Comparison of ENCODE assay signal across 20 mouse cellular contexts in the genomic region with DNA sequence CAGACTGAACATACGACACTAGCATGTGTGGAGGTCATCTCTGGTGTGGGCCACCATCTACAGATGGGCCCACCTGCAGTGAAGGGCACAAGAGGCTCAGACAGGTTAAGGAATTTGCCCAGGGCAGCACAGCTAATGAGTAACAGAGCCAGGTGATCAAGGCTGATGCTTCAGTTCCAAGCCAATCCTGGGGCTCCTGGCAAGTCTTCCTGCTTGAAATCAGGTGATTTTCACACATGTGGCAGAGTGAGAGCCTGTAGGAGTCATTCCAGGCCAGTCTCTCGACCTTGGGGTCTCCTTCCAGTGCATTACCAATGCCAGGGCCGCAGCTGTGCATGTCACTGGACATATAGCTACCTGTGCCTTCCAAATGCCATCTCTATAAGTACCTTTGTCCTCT.
DNase-seq lines count a peak whose midpoint lies in the region; ATAC-seq and TF ChIP-seq lines count a peak whose summit lies in the region.
"Had no signal": no experiment of that assay in that cellular context is flagged by ENCODE, and none has a peak within 500 bp of the region (broad histone marks: within the 10 kb centered on the region; RNA-seq: fewer than 3 reads in every experiment).

No protein-coding gene starts in this region.

- H3K9me3 ChIP-seq in hindbrain, postnatal 0 days (ENCODE audit: low read length) = no peaks in the 10 kb centered on the region
- no peaks in the 10 kb centered on the region for H3K9me3 ChIP-seq in hindbrain, embryonic 13.5 days
- no peaks in the 10 kb centered on the region for H3K9me3 ChIP-seq in forebrain, embryonic 12.5 days
- H3K9me3 ChIP-seq: forebrain, embryonic 10.5 days; heart, embryonic 13.5 days; limb, embryonic 15.5 days; neural tube, embryonic 13.5 days had no signal

- TF ChIP-seq CTCF in hindbrain, postnatal 0 days (IDR thresholded peaks at IDR 0.05; ENCODE audit: low read depth) = no peak
- no peak for TF ChIP-seq CTCF in layer of hippocampus, adult 2 months (conservative IDR thresholded peaks at IDR 0.05)

- peak overlapping the region; percentile 17; the same call in 1 of the 2 replicates for H3K27ac ChIP-seq in hindbrain, postnatal 0 days
- H3K27ac ChIP-seq in hindbrain, embryonic 13.5 days = no peak overlapping the region
- peak overlapping the region; percentile 91 for H3K27ac ChIP-seq in layer of hippocampus, adult 2 months
- no peak overlapping the region for H3K27ac ChIP-seq in forebrain, embryonic 12.5 days
- H3K27ac ChIP-seq: forebrain, embryonic 10.5 days; limb, embryonic 15.5 days; neural tube, embryonic 13.5 days had no signal

- WGBS in hindbrain, postnatal 0 days = 79% methylated on average over 3 of the region's 3 CpGs
- 81% methylated on average over 3 of the region's 3 CpGs for WGBS in hindbrain, embryonic 13.5 days
- WGBS in forebrain, embryonic 12.5 days = 74% methylated on average over 3 of the region's 3 CpGs

- no peak overlapping the region for H3K9ac ChIP-seq in hindbrain, postnatal 0 days (replicated peaks; ENCODE audit: low read length)
- no peak overlapping the region for H3K9ac ChIP-seq in hindbrain, embryonic 13.5 days
- no peak overlapping the region for H3K9ac ChIP-seq in forebrain, embryonic 12.5 days
- H3K9ac ChIP-seq: heart, embryonic 13.5 days; limb, embryonic 15.5 days; liver, postnatal 0 days; neural tube, embryonic 13.5 days had no signal

- no peaks in the 10 kb centered on the region for H3K27me3 ChIP-seq in hindbrain, postnatal 0 days (ENCODE audit: insufficient read depth, low read length)
- no peaks in the 10 kb centered on the region for H3K27me3 ChIP-seq in hindbrain, embryonic 13.5 days
- H3K27me3 ChIP-seq in forebrain, embryonic 12.5 days = peaks cover 8% of the 10 kb centered on the region; the same call in 1 of the 2 replicates
- H3K27me3 ChIP-seq: heart, embryonic 13.5 days; limb, embryonic 15.5 days; neural tube, embryonic 13.5 days had no signal

- DNase-seq in adrenal gland, postnatal 14 days = peak; percentile 2
- DNase-seq in adrenal gland, adult 8-10 months = no peak
- DNase-seq in hindbrain, postnatal 0 days (ENCODE audit: low spot score) = no peak
- DNase-seq in layer of hippocampus, adult 2 months (ENCODE audit: low spot score in 2 of 2) = no peak
- no peak for DNase-seq in layer of hippocampus, postnatal 25 days (ENCODE audit: extremely low spot score in 1 of 2, low spot score in 1 of 2)
- DNase-seq in kidney, postnatal 36 days = peak; percentile 27 to 39
- DNase-seq: adrenal gland, postnatal 25 days; cerebellum, adult 11-12 months; cerebellum, postnatal 36 days; liver, postnatal 0 days; lung, postnatal 10 days; right cerebral cortex, postnatal 14 days; spleen, adult 18-20 months; thymus, postnatal 25 days had no signal

- no peak for ATAC-seq in hindbrain, postnatal 0 days
- ATAC-seq in hindbrain, embryonic 13.5 days (ENCODE audit: low FRiP score) = no peak
- ATAC-seq in forebrain, embryonic 12.5 days (ENCODE audit: low FRiP score) = no peak
- ATAC-seq: liver, postnatal 0 days had no signal

- H3K36me3 ChIP-seq in hindbrain, postnatal 0 days (ENCODE audit: insufficient read depth, low read length) = no peaks in the 10 kb centered on the region
- H3K36me3 ChIP-seq in hindbrain, embryonic 13.5 days = no peaks in the 10 kb centered on the region
- no peaks in the 10 kb centered on the region for H3K36me3 ChIP-seq in forebrain, embryonic 12.5 days (replicated peaks)
- H3K36me3 ChIP-seq: forebrain, embryonic 10.5 days; heart, embryonic 13.5 days; limb, embryonic 15.5 days; neural tube, embryonic 13.5 days had no signal

- peaks cover 19% of the 10 kb centered on the region for H3K4me1 ChIP-seq in hindbrain, postnatal 0 days (ENCODE audit: insufficient read depth, low read length)
- peaks cover 32% of the 10 kb centered on the region for H3K4me1 ChIP-seq in hindbrain, embryonic 13.5 days (replicated peaks)
- peaks cover 50% of the 10 kb centered on the region for H3K4me1 ChIP-seq in forebrain, embryonic 12.5 days

- no peak overlapping the region for H3K4me3 ChIP-seq in hindbrain, postnatal 0 days (ENCODE audit: low read length)
- H3K4me3 ChIP-seq in hindbrain, embryonic 13.5 days = no peak overlapping the region
- no peak overlapping the region for H3K4me3 ChIP-seq in layer of hippocampus, adult 2 months
- H3K4me3 ChIP-seq in forebrain, embryonic 12.5 days (replicated peaks) = no peak overlapping the region
- H3K4me3 ChIP-seq: forebrain, embryonic 10.5 days; heart, embryonic 13.5 days; limb, embryonic 15.5 days; neural tube, embryonic 13.5 days had no signal

- H3K4me2 ChIP-seq in hindbrain, postnatal 0 days (ENCODE audit: low read depth, low read length) = no peak overlapping the region
- H3K4me2 ChIP-seq in hindbrain, embryonic 13.5 days = no peak overlapping the region
- H3K4me2 ChIP-seq in forebrain, embryonic 12.5 days = no peak overlapping the region
- H3K4me2 ChIP-seq: heart, embryonic 13.5 days; limb, embryonic 15.5 days; neural tube, embryonic 13.5 days had no signal

Comparison
In these comparisons a context has a peak if more than half of its experiments do, and no peak if none do; other contexts are left out.
1. DNase-seq: peak in adrenal gland, postnatal 14 days (single experiment) and kidney, postnatal 36 days (2 of 2); none in adrenal gland, adult 8-10 months (single experiment), hindbrain, postnatal 0 days (single experiment), layer of hippocampus, adult 2 months (0 of 2) and layer of hippocampus, postnatal 25 days (0 of 2).
2. H3K27ac ChIP-seq: peak in hindbrain, postnatal 0 days (single experiment) and layer of hippocampus, adult 2 months (single experiment); none in hindbrain, embryonic 13.5 days (single experiment) and forebrain, embryonic 12.5 days (single experiment).